Mouse (Mus musculus) cerebellum, postnatal 36 days (tissue): ENCODE measurements around the gene 4930519P11Rik.

Experiments used
- DNase-seq, 2 experiments: peaks; one replicate each; pipeline ENCODE4 v3.0.0; 2021 to 2022; ENCODE audit warnings: mixed read lengths in 2 of 2

Gene 4930519P11Rik

GRCm38 (mm10) chr2:154613118-154614115, at the start of gene 4930519P11Rik, which contains the start of gene Zfp341:
Gene 4930519P11Rik (minus strand): TSS chr2:154613437.
Gene Zfp341 (plus strand): TSS chr2:154613297.
- peak; percentile 85 to 90 for DNase-seq

- DNase-seq: no peak
Measured at GRCm38 (mm10) chr2:154659531-154660074, 46.4 kb upstream of the 4930519P11Rik start.

- DNase-seq: no peak
Measured at GRCm38 (mm10) chr2:154659070-154659469, 45.8 kb upstream of the 4930519P11Rik start.

GRCm38 (mm10) chr2:154657486-154658237, 44.4 kb upstream of the 4930519P11Rik start:
- no peak for DNase-seq

- peak; percentile 96 for DNase-seq
Measured at GRCm38 (mm10) chr2:154656710-154657485, 43.7 kb upstream of the 4930519P11Rik start.

GRCm38 (mm10) chr2:154655878-154656414, 42.7 kb upstream of the 4930519P11Rik start:
- no peak for DNase-seq

GRCm38 (mm10) chr2:154654976-154655375, 41.7 kb upstream of the 4930519P11Rik start:
- no peak for DNase-seq

GRCm38 (mm10) chr2:154651363-154651762, 38.1 kb upstream of the 4930519P11Rik start, which contains the start of gene Chmp4b:
Gene Chmp4b (plus strand): TSS chr2:154651705.
- no peak for DNase-seq

GRCm38 (mm10) chr2:154650404-154650803, 37.2 kb upstream of the 4930519P11Rik start:
- no peak for DNase-seq

- peak; percentile 24 to 32 for DNase-seq
Measured at GRCm38 (mm10) chr2:154648086-154648485, 34.8 kb upstream of the 4930519P11Rik start.

GRCm38 (mm10) chr2:154646634-154647033, 33.4 kb upstream of the 4930519P11Rik start:
- peak; percentile 31 to 33 for DNase-seq

- no peak for DNase-seq
Measured at GRCm38 (mm10) chr2:154642712-154643385, 29.6 kb upstream of the 4930519P11Rik start.

- no peak for DNase-seq
Measured at GRCm38 (mm10) chr2:154642005-154642459, 28.8 kb upstream of the 4930519P11Rik start.

- DNase-seq: no peak
Measured at GRCm38 (mm10) chr2:154641176-154641575, 27.9 kb upstream of the 4930519P11Rik start.

GRCm38 (mm10) chr2:154639115-154639514, 25.9 kb upstream of the 4930519P11Rik start:
- no peak for DNase-seq

- no peak for DNase-seq
Measured at GRCm38 (mm10) chr2:154638521-154638920, 25.3 kb upstream of the 4930519P11Rik start.

GRCm38 (mm10) chr2:154635826-154636225, 22.6 kb upstream of the 4930519P11Rik start:
- peak in 1 of 2 experiments; percentile 26 for DNase-seq

- DNase-seq: no peak
Measured at GRCm38 (mm10) chr2:154633876-154634644, 20.8 kb upstream of the 4930519P11Rik start.

GRCm38 (mm10) chr2:154633039-154633742, 20.0 kb upstream of the 4930519P11Rik start:
- DNase-seq: no peak
